Mouse (Mus musculus) cortical plate, adult 2 months (tissue): Measurements from ENCODE around the gene Gm12184. TPM values are rescaled to one million over a fixed set of nuclear protein-coding genes. Genes with fewer than 3 reads are reported as not detected.

Source experiments
- H3K27ac ChIP-seq: fragments of 200-500 bp; 2 replicates; pipeline ENCODE4 v1.5.1; 2012; ENCODE audit warnings: low read length, control low read depth, inconsistent platforms; ENCODE audit not compliant: insufficient read depth
- H3K4me1 ChIP-seq: fragments of 200-500 bp; 2 replicates; pipeline ENCODE4 v1.6.1; 2011; ENCODE audit warnings: low read length; ENCODE audit not compliant: control insufficient read depth, insufficient read depth
- H3K4me3 ChIP-seq: fragments of 200-500 bp; 2 replicates; pipeline ENCODE4 v1.5.1; 2011; ENCODE audit warnings: mild to moderate bottlenecking, low read length, control low read depth; ENCODE audit not compliant: insufficient read depth
- CTCF ChIP-seq: fragments of 200-500 bp; IDR thresholded peaks from 2 replicates; pipeline ENCODE4 v1.5.1; 2011; ENCODE audit warnings: mild to moderate bottlenecking, control low read depth, low read length; ENCODE audit not compliant: insufficient read depth; ENCODE audit errors: extremely low read depth
- POLR2A ChIP-seq: fragments of 200-500 bp; IDR thresholded peaks from 2 replicates; pipeline ENCODE4 v1.6.1; 2011; ENCODE audit warnings: mild to moderate bottlenecking, low read length, control low read depth; ENCODE audit not compliant: insufficient read depth; ENCODE audit errors: extremely low read depth
- polyA plus RNA-seq: library from polyadenylated mRNA; depleted of rRNA; stranded (reverse); fragments of >200 nt; gene quantifications from 2 replicates; pipeline ENCODE4 v1.2.3, GENCODE M21; 2012

Gm12184 gene
- polyA plus RNA-seq, 1 experiment: 33.8 TPM

- no peak for TF ChIP-seq POLR2A
- no peak for TF ChIP-seq CTCF
- Histone ChIP-seq H3K4me1 (no peaks in the 10 kb centered on the region; the same call in 1 of the 2 replicates), H3K4me3 (no peak overlapping the region), H3K27ac (no peak overlapping the region)
Measured at GRCm38 (mm10) chr11:48838879-48839680, 12.6 kb upstream of the Gm12184 start.

GRCm38 (mm10) chr11:48838181-48838797 is 11.8 kb upstream of the Gm12184 start:
- no peak for TF ChIP-seq POLR2A
- TF ChIP-seq CTCF: no peak
- peak overlapping the region; percentile 72 for H3K4me3 ChIP-seq
- no peak overlapping the region for H3K27ac ChIP-seq
- H3K4me1 ChIP-seq: no peaks in the 10 kb centered on the region; the same call in 1 of the 2 replicates

- 0 out of 2 replicates have a peak overlapping the region, but pooled peaks have one; percentile 30 for H3K27ac ChIP-seq
- H3K4me3 ChIP-seq: peak overlapping the region; percentile 72
- no peaks in the 10 kb centered on the region; the same call in 1 of the 2 replicates for H3K4me1 ChIP-seq
- TF ChIP-seq POLR2A (0 out of 2 replicates have a peak, but pooled peaks have one; percentile 14), CTCF (no peak)
Measured at GRCm38 (mm10) chr11:48837310-48838180, 11.1 kb upstream of the Gm12184 start.

DNA sequence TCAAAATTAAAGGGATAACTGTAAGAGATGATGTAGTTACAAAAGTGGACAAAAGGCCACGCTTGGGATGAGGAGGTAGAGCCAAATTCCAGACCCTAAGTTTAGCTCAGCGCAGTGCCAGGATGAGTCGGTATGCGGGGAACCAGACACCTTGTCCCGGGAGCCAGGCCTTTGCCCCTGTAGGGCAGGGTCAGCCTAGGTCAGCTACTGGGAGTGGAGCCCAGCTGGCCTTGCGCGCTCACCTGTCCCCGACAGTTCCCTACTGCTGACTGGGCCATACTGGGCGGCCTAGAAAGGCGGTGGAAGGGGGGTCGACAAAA is 10.5 kb upstream of the Gm12184 start:
- Histone ChIP-seq H3K4me3 (peak overlapping the region; percentile 72), H3K27ac (no peak overlapping the region), H3K4me1 (no peaks in the 10 kb centered on the region; the same call in 1 of the 2 replicates)
- no peak for TF ChIP-seq CTCF
- TF ChIP-seq POLR2A: no peak

DNA sequence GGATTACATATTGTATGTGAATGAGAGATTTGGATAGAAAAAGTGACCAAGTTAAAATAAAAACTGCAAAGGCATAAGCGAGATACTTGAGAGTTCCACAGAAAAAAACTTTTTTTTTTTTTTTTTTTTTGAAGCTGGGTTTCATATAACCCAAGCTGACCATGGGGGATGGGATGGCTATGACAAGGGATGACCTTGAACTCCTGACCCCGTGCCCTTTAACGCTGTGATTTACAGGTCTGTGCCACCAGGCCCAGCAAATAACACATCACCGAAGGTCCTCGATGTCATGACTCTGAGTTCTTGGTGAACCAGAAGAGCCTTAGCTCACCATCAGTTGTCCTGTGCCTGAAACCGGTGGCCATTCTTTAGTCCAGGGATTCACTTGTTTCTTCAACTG is 9.5 kb upstream of the Gm12184 start:
- no peak overlapping the region for H3K27ac ChIP-seq
- H3K4me1 ChIP-seq: no peaks in the 10 kb centered on the region; the same call in 1 of the 2 replicates
- TF ChIP-seq CTCF (no peak), POLR2A (no peak)
- no peak overlapping the region for H3K4me3 ChIP-seq

GRCm38 (mm10) chr11:48833731-48834639 is 7.5 kb upstream of the Gm12184 start:
- TF ChIP-seq POLR2A (no peak), CTCF (no peak)
- Histone ChIP-seq H3K27ac (peak overlapping the region; percentile 77; the same call in 1 of the 2 replicates), H3K4me1 (no peaks in the 10 kb centered on the region; the same call in 1 of the 2 replicates), H3K4me3 (peak overlapping the region; percentile 54)

DNA sequence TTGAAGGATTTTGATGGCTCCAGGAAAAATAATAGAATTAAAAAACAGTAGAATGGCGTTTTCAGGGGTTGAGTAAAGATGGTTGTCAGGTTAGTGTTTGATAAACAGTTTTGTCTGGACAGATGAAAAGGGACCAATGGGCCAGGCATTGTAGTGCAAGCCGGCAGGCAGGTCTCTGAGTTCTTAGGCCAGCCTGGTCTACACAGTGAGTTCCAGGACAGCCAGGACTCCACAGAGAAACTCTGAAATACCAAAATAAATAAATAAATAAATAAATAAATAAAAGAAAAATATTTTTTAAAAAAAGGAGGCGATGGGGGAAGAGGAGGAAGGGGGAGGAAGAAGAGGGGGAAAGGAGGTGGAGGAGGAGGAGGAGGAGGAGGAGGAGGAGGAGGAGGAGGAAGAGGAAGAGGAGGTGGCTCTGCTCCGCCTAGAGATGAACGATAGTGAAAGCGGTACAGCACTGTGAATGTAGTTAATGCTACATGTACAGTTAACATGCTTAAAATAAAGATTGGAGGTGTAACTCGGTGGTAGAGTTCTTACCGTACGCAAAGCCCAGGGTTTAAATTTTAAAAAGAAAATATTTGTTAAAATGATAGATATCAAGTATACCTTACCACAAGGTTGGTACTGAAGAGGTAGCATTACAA is 6.7 kb upstream of the Gm12184 start:
- no peak overlapping the region; the same call in 1 of the 2 replicates for H3K4me3 ChIP-seq
- H3K27ac ChIP-seq: no peak overlapping the region
- H3K4me1 ChIP-seq: no peaks in the 10 kb centered on the region
- TF ChIP-seq POLR2A (no peak), CTCF (no peak)

DNA sequence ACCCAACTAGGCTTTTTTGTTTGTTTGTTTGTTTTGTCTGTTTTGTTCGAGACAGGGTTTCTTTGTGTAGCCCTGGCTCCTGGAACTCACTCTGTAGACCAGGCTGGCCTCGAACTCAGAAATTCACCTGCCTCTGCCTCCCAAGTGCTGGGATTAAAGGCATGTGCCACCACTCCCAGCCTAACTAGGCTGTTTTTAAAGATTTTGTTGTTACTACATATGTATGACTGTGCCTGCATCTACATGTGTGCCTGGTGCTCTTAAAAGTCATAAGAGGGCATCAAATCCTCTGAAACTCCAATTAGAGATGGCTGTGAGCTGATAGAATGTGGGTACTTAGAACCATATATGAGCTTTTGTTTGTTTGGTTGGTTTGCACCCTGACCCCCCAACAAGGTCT is 4.8 kb upstream of the Gm12184 start:
- Histone ChIP-seq H3K4me1 (no peaks in the 10 kb centered on the region), H3K4me3 (no peak overlapping the region), H3K27ac (no peak overlapping the region)
- no peak for TF ChIP-seq POLR2A
- no peak for TF ChIP-seq CTCF

GRCm38 (mm10) chr11:48830279-48830678 is 3.8 kb upstream of the Gm12184 start:
- no peak overlapping the region for H3K4me3 ChIP-seq
- H3K4me1 ChIP-seq: no peaks in the 10 kb centered on the region
- TF ChIP-seq POLR2A: no peak
- no peak for TF ChIP-seq CTCF
- no peak overlapping the region for H3K27ac ChIP-seq
